Mouse (Mus musculus) left cerebral cortex, postnatal 10 days (tissue): ENCODE measurements at regions not wholly inside any gene's neighbourhood (a gene's known extent, or its start where the extent isn't known, plus 50 kb on each side); places are given as distances from the start of the nearest gene placed in this dataset.
"Not testable (repeated sequence)": the region's sequence is repeated elsewhere in the genome, so short reads cannot be mapped to it uniquely, and the experiment has no call there.

Experiments
- DNase-seq, 2 experiments: peaks; one replicate each; pipeline ENCODE4 v3.0.0; 2021 to 2022; ENCODE audit warnings: low spot score in 2 of 2, mixed read lengths in 1 of 2; ENCODE audit errors: extremely low spot score in 1 of 2
- intact Hi-C: fragments of 180-260 bp; cut with DNase I; formaldehyde crosslinking; loops from one replicate; pipeline ENCODE4 v1.15.1; 2025

- intact Hi-C loops = no loop called here
- DNase-seq = no peak
Observed at GRCm38 (mm10) chr17:79538789-79539188, 72.9 kb upstream of the Rmdn2 start.

GRCm38 (mm10) chr17:79540038-79540437, 71.6 kb upstream of the Rmdn2 start:
- DNase-seq = no peak
- intact Hi-C loops = no loop called here

DNA sequence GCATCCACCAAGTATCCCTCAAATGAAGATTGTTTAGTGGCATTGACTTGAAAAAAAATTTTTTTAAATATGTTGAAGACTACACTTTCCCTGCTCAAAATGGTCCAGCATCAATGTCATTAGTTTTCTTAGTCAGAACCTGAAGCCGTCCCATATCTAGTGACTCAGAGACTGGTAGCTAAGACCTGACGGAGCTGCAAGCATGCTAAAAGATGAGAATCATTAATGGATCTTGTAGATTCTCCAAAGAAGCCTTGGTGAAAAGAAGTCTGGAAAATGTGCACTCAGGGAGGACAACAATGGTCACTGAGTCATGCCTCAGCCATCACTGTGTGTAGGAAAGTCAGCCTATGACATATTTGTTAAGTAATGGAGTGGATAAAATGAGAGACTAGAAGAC, 71.2 kb upstream of the Rmdn2 start:
- no peak for DNase-seq
- intact Hi-C loops = no loop called here

DNA sequence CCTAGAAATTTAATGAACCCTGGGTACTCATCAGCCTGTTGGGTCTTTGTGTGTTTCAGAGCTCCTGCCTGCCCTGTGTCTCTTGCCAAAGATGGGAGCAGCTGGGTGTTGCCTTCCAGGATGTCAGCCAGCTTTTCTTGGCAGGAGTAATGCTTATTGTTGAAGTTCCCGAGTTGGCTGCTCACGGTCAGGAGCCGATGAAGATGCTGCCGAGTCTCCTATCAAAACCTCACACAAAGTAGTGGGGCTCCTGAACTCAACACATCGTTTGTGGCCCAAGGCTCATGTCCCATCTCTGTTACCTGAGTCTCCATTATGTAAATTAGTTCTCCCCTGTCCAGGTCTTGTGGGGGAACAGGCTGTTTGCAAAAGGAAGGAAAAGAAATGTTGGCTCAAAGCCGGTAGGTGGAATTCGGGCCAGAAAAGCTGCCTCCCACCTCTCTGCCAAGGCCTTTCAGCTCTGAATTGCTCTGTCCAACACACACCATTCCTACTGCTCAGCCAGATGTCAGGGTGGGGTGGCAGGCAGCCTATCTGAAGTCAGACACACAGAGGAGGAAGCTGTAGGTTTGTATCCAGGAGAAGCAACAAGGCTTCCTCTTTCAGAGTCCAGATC, 67.6 kb upstream of the Rmdn2 start:
- intact Hi-C loops = no loop called here
- peak; percentile 35 to 72 for DNase-seq

- no peak for DNase-seq
- intact Hi-C loops = no loop called here
Observed at GRCm38 (mm10) chr17:79545878-79546277, 65.8 kb upstream of the Rmdn2 start.

- intact Hi-C loops = no loop called here
Observed at GRCm38 (mm10) chr17:79547075-79547474, 64.6 kb upstream of the Rmdn2 start.

DNA sequence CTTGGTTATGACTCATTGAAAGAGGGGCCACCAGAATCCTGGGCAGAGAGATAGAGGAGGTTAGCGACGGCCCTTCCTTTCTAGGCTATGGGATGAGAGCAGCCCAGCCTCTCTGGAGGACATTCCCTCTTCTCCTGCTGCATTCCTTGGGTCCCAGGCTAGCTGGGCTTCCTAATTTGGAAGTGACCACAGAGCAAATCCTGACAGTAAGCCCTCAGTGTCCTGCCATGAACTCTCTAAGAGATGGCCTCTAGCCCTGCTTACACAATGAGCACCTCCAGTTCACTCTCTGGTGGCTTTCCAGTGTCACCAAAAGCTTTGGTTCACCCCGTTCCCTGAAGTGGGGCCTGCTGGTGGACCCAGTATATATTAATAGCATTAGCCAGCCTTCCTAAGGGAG, 64.1 kb upstream of the Rmdn2 start:
- intact Hi-C loops = no loop called here
- DNase-seq = no peak

More at GRCm38 (mm10) chr17:79547075-79547474, 64.6 kb upstream of the Rmdn2 start:
- DNase-seq = no peak

DNA sequence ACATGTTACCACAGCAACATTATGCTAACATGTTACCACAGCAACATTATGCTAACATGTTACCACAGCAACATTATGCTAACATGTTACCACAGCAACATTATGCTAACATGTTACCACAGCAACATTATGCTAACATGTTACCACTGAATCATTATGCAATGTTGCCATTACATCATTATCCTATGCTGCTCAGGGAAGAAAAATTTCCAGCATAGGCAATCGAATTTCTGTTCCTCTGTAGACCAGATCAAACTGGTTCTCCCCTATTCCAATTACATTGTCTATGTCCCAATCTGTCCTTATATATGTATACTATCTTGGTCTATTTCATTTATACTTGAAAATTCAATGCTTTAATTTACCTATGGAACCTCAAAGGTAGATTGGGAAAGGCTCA, 61.3 kb upstream of the Rmdn2 start:
- intact Hi-C loops, DNase-seq: not testable (repeated sequence)

GRCm38 (mm10) chr17:79553850-79554249, 57.8 kb upstream of the Rmdn2 start:
- DNase-seq = no peak
- intact Hi-C loops = no loop called here

GRCm38 (mm10) chr17:79555593-79555992, 56.1 kb upstream of the Rmdn2 start:
- intact Hi-C loops = no loop called here
- no peak for DNase-seq
